Mouse (Mus musculus) limb, embryonic 14.5 days (tissue): Measurements from ENCODE around the gene Hdac9. TPM values are rescaled to one million over a fixed set of nuclear protein-coding genes. Genes with fewer than 3 reads are reported as not detected.

Experiments used
- ATAC-seq: fragments of 200-750 bp; cut with Nextera tagmentation; 2 replicates; pipeline ENCODE4 v1.8.0; 2017; ENCODE audit warnings: low read depth, moderate number of reproducible peaks, moderate TSS enrichment; ENCODE audit not compliant: low FRiP score
- DNase-seq: peaks from one replicate; pipeline ENCODE4 v3.0.0-alpha.2; 2015; ENCODE audit warnings: low spot score
- H3K27ac ChIP-seq: fragments of 300-500 bp; sonication (generic); replicated peaks from 2 replicates; pipeline ENCODE4 v1.5.1; 2014; ENCODE audit warnings: low read depth, mild to moderate bottlenecking, low read length, moderate library complexity, mixed read lengths
- H3K27me3 ChIP-seq: fragments of 300-500 bp; sonication (generic); 2 replicates; pipeline ENCODE4 v1.6.1; 2014; ENCODE audit warnings: low read length, mixed read lengths; ENCODE audit not compliant: control insufficient read depth, insufficient read depth
- H3K36me3 ChIP-seq: fragments of 300-500 bp; sonication (generic); 2 replicates; pipeline ENCODE4 v1.6.1; 2014; ENCODE audit warnings: mild to moderate bottlenecking, low read length, moderate library complexity, mixed read lengths; ENCODE audit not compliant: control insufficient read depth, insufficient read depth
- H3K4me1 ChIP-seq: fragments of 300-500 bp; sonication (generic); 2 replicates; pipeline ENCODE4 v1.6.1; 2014; ENCODE audit warnings: antibody characterized with exemption, low read length, mixed read lengths; ENCODE audit not compliant: control insufficient read depth, insufficient read depth
- H3K4me2 ChIP-seq: fragments of 300-500 bp; sonication (generic); replicated peaks from 2 replicates; pipeline ENCODE4 v1.6.1; 2014; ENCODE audit warnings: low read depth, mild to moderate bottlenecking, low read length, moderate library complexity; ENCODE audit not compliant: severe bottlenecking
- H3K4me3 ChIP-seq: fragments of 300-500 bp; sonication (generic); replicated peaks from 2 replicates; pipeline ENCODE4 v1.5.1; 2014; ENCODE audit warnings: low read length
- H3K9ac ChIP-seq: fragments of 300-500 bp; sonication (generic); 2 replicates; pipeline ENCODE4 v1.6.1; 2014; ENCODE audit warnings: mild to moderate bottlenecking, low read depth, low read length, moderate library complexity; ENCODE audit not compliant: severe bottlenecking
- H3K9me3 ChIP-seq: fragments of 300-500 bp; sonication (generic); 2 replicates; pipeline ENCODE4 v1.6.1; 2016; ENCODE audit warnings: low read length; ENCODE audit not compliant: control insufficient read depth
- POLR2A ChIP-seq: fragments of 200-500 bp; IDR thresholded peaks from 2 replicates; pipeline ENCODE4 v1.8.0; 2012; ENCODE audit warnings: inconsistent platforms, mild to moderate bottlenecking, moderate library complexity, borderline replicate concordance; ENCODE audit not compliant: insufficient read depth, insufficient read length; ENCODE audit errors: extremely low read depth
- WGBS: fragments of 180-500 bp; shearing (Covaris S2); extraction: QIAGEN DNeasy Blood & Tissue Kit; methylation state at CpG from one replicate; pipeline ENCODE4 v1.1.7; 2014; 5-methylcytosine and 5-hydroxymethylcytosine counted together
- polyA plus RNA-seq, 2 experiments: library from polyadenylated mRNA; depleted of rRNA in 1 of 2; stranded (reverse) in 1 of 2; unstranded in 1 of 2; fragments of >200 nt; fragmentation: Nextera tagmentation in 1 of 2; extraction: Ambion mirVana in 1 of 2; gene quantifications; 2 replicates each; pipeline versions ENCODE4 v1.2.1 to v1.2.3; 2012 to 2014

The Hdac9 gene
- polyA plus RNA-seq, 2 experiments = 7.8 to 9.7 TPM

GRCm38 (mm10) chr12:34797389-34797788 is 119.5 kb downstream of the Hdac9 start:
- no peak for ATAC-seq
- 67% methylated on average over 2 of the region's 2 CpGs for WGBS

GRCm38 (mm10) chr12:34795487-34795886 is 121.4 kb downstream of the Hdac9 start:
- Histone ChIP-seq H3K27ac (no peak overlapping the region), H3K36me3 (no peaks in the 10 kb centered on the region), H3K9ac (no peak overlapping the region), H3K9me3 (no peaks in the 10 kb centered on the region), H3K4me2 (no peak overlapping the region), H3K4me1 (peaks cover 12% of the 10 kb centered on the region), H3K27me3 (no peaks in the 10 kb centered on the region), H3K4me3 (no peak overlapping the region)
- TF ChIP-seq POLR2A = no peak
- ATAC-seq (no peak), DNase-seq (no peak)
- 47% methylated on average over 4 of the region's 4 CpGs for WGBS

More at GRCm38 (mm10) chr12:34797389-34797788, 119.5 kb downstream of the Hdac9 start:
- Histone ChIP-seq H3K36me3 (no peaks in the 10 kb centered on the region), H3K4me1 (no peaks in the 10 kb centered on the region; the same call in 1 of the 2 replicates), H3K27me3 (no peaks in the 10 kb centered on the region), H3K9me3 (no peaks in the 10 kb centered on the region), H3K4me2 (no peak overlapping the region), H3K27ac (no peak overlapping the region), H3K9ac (no peak overlapping the region), H3K4me3 (no peak overlapping the region)
- TF ChIP-seq POLR2A = no peak
- DNase-seq = no peak

GRCm38 (mm10) chr12:34792113-34792452 is 124.8 kb downstream of the Hdac9 start:
- Histone ChIP-seq H3K9ac (no peak overlapping the region), H3K27ac (no peak overlapping the region), H3K4me3 (no peak overlapping the region), H3K4me2 (no peak overlapping the region), H3K27me3 (no peaks in the 10 kb centered on the region), H3K36me3 (no peaks in the 10 kb centered on the region), H3K4me1 (peaks cover 17% of the 10 kb centered on the region), H3K9me3 (no peaks in the 10 kb centered on the region)
- ATAC-seq = peak; percentile 62; the same call in 1 of the 2 replicates
- WGBS = 12% methylated on average over 3 of the region's 3 CpGs
- DNase-seq = peak; percentile 63
- no peak for TF ChIP-seq POLR2A

DNA sequence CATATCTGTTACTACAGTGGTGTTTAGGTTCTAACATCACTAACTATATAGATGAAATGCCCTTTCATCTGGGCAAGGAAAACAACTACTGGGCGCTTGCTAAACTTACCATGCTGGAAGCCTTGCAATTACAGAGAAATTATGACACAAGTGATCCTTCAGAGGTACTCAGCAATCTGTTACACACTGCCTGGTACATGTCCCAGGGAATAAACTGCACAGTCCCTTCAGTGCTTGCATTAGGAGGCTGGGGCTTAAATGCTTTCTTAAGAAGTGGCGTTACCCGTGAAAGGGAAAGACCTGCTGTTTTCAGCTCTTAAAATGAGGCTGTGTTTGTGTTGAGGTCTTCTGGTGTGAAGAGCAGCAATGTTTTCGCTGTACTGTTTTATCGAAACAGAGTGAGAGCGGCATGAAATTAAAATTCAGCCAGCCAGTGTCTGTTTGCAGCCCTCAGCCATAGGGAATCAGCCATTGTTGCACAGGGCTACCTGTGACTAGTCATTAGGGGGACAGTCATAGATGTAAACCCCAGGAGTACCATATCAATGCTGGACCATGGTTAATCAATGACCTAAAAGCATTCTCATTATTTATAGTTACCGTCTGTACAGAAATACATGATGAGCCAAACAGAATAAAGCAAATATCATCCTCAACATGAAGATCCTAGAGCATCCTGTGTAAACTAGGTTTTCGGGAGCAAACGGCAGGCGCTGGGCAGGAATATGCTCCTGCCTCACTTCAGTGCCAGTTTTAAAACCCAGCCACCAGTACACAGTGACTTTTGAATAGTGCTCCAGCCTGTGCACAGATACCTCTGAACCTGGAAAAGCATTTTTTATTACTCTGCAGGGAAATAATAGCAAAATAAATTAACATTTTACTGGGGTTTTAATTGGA is 125.4 kb downstream of the Hdac9 start:
- H3K9me3 ChIP-seq = no peaks in the 10 kb centered on the region
- no peaks in the 10 kb centered on the region for H3K27me3 ChIP-seq
- H3K4me1 ChIP-seq = peaks cover 17% of the 10 kb centered on the region
- H3K27ac ChIP-seq = no peak overlapping the region
- no peak overlapping the region for H3K4me3 ChIP-seq
- TF ChIP-seq POLR2A = no peak
- no peaks in the 10 kb centered on the region for H3K36me3 ChIP-seq
- no peak for DNase-seq
- H3K4me2 ChIP-seq = no peak overlapping the region
- H3K9ac ChIP-seq = no peak overlapping the region
- 0 out of 2 replicates have a peak, but pooled peaks have one; percentile 34 for ATAC-seq
- WGBS = 47% methylated on average over 10 of the region's 10 CpGs

GRCm38 (mm10) chr12:34789031-34789982 is 127.6 kb downstream of the Hdac9 start:
- 70% methylated on average over 10 of the region's 10 CpGs for WGBS
- no peak for ATAC-seq
- Histone ChIP-seq H3K9me3 (no peaks in the 10 kb centered on the region), H3K4me1 (peaks cover 17% of the 10 kb centered on the region), H3K4me3 (no peak overlapping the region), H3K27me3 (no peaks in the 10 kb centered on the region), H3K4me2 (no peak overlapping the region), H3K27ac (no peak overlapping the region), H3K9ac (no peak overlapping the region), H3K36me3 (no peaks in the 10 kb centered on the region)
- TF ChIP-seq POLR2A = no peak
- DNase-seq = no peak
